Mouse (Mus musculus) limb, embryonic 13.5 days (tissue): Measurements from ENCODE around the gene Tmem267. TPM values are rescaled to one million over a fixed set of nuclear protein-coding genes. Genes with fewer than 3 reads are reported as not detected.
"Not testable (repeated sequence)": the region's sequence is repeated elsewhere in the genome, so short reads cannot be mapped to it uniquely, and the experiment has no call there.

Source experiments
- ATAC-seq: fragments of 200-750 bp; cut with Nextera tagmentation; 2 replicates; pipeline ENCODE4 v1.8.0; 2017; ENCODE audit warnings: low read depth, moderate number of reproducible peaks, moderate TSS enrichment; ENCODE audit not compliant: low FRiP score
- H3K27ac ChIP-seq: fragments of 300-500 bp; sonication (generic); 2 replicates; pipeline ENCODE4 v1.5.1; 2015; ENCODE audit warnings: inconsistent platforms, mild to moderate bottlenecking, moderate library complexity
- H3K27me3 ChIP-seq: fragments of 300-500 bp; sonication (generic); 2 replicates; pipeline ENCODE4 v1.6.1; 2015; ENCODE audit warnings: mild to moderate bottlenecking, inconsistent platforms
- H3K36me3 ChIP-seq: fragments of 300-500 bp; sonication (generic); 2 replicates; pipeline ENCODE4 v1.6.1; 2015; ENCODE audit warnings: inconsistent platforms, mild to moderate bottlenecking, moderate library complexity
- H3K4me1 ChIP-seq: fragments of 300-500 bp; sonication (generic); 2 replicates; pipeline ENCODE4 v1.6.1; 2015; ENCODE audit warnings: inconsistent platforms
- H3K4me2 ChIP-seq: fragments of 300-500 bp; sonication (generic); replicated peaks from 2 replicates; pipeline ENCODE4 v1.6.1; 2015; ENCODE audit warnings: inconsistent platforms, mild to moderate bottlenecking, moderate library complexity
- H3K4me3 ChIP-seq: fragments of 300-500 bp; sonication (generic); 2 replicates; pipeline ENCODE4 v1.5.1; 2015; ENCODE audit warnings: moderate library complexity, mild to moderate bottlenecking, inconsistent platforms
- H3K9ac ChIP-seq: fragments of 300-500 bp; sonication (generic); 2 replicates; pipeline ENCODE4 v1.6.1; 2015; ENCODE audit warnings: mild to moderate bottlenecking, inconsistent platforms
- H3K9me3 ChIP-seq: fragments of 300-500 bp; sonication (generic); 2 replicates; pipeline ENCODE4 v1.6.1; 2016; ENCODE audit warnings: inconsistent platforms
- WGBS: fragments of 180-500 bp; shearing (Covaris S2); methylation state at CpG from one replicate; pipeline ENCODE4 v1.1.7; 2015; 5-methylcytosine and 5-hydroxymethylcytosine counted together
- polyA plus RNA-seq: library from polyadenylated mRNA; unstranded; fragments of >200 nt; fragmentation: Nextera tagmentation; extraction: Ambion mirVana; gene quantifications from 2 replicates; pipeline ENCODE4 v1.2.1, GENCODE M21; 2015

Tmem267 gene
- polyA plus RNA-seq, 1 experiment from 2014 or later, result 2.1 TPM

DNA sequence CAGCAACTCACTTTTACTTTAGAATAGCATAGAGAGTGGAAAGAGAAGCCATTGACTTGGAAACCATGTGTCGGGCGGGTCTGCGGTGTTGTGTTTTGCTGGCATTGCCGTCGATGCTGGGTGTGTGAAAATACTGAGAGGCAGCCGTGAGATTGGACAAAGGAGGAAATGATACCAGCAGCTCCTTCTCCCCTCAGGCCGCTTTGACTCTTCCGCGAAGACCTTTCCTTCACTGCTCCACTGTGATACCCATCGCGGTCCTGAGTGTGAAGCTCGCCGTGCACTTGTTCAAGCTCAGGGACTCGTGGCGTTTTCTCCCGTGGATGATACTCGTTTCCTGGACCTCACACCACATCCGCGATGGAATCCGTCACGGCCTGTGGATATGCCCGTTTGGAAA is 7.1 kb downstream of the Tmem267 start:
- not testable (repeated sequence) for H3K4me3 ChIP-seq, H3K36me3 ChIP-seq, H3K9ac ChIP-seq, H3K27me3 ChIP-seq, H3K4me1 ChIP-seq, H3K4me2 ChIP-seq, H3K27ac ChIP-seq
- 96% methylated on average over 13 of the region's 22 CpGs for WGBS
- H3K9me3 ChIP-seq, result peaks cover 20% of the 10 kb centered on the region
- peak; percentile 22; the same call in 1 of the 2 replicates for ATAC-seq

DNA sequence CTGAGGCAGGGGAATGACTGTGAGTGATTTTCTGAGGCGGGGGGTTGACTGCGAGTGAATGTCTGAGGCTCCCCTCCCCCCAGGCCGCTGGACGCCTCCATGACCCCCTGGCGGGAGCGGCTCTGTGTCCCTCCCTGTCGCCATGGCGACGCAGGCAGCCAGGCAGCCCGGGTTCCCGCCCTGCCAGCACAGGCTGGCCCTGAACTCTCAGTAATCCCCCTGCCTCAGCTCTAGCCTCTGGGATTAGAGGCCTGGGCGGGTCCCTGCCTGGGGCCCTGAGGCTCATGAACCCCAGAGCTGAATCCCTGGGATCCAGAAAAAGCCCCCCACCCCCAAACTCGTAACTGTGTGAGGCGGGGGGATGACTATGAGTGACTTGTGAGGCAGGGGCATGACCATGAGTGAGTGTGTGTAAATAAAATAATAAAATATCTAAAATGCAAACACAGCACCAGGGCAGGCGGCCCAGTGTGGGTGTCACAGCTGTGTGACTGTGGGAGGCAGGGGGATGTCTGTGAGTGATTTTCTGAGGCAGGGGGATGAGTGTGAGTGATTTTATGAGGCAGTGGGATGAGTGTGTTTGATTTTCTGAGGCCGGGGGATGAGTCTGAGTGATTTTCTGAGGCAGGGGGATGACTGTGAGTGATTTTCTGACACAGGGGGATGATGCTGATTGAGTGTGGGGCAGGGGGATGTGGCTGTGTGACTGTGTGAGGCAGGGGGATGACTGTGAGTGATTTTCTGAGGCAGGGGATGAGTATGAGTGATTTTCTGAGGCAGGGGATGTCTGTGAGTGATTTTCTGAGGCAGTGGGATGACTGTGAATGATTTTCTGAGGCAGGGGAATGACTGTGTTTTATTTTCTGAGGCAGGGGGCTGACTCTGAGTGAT is 108.7 kb downstream of the Tmem267 start:
- not testable (repeated sequence) for H3K36me3 ChIP-seq, H3K27me3 ChIP-seq, H3K27ac ChIP-seq, H3K9ac ChIP-seq, H3K4me2 ChIP-seq, H3K4me3 ChIP-seq, H3K4me1 ChIP-seq
- H3K9me3 ChIP-seq, result peaks cover 14% of the 10 kb centered on the region
- WGBS, result 69% methylated on average over 16 of the region's 16 CpGs
- ATAC-seq, result peak; percentile 92

DNA sequence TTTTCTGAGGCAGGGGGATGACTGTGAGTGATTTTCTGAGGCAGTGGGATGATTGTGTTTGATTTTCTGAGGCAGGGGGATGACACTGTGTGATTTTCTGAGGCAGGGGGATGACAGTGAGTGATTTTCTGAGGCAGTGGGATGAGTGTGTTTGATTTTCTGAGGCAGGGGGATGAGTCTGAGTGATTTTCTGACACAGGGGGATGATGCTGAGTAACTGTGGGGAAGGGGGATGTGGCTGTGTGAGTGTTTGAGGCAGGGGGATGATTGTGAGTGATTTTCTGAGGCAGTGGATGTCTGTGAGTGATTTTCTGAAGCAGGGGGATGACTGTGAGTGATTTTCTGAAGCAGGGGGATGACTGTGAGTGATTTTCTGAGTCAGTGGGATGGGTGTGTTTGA is 110.6 kb downstream of the Tmem267 start:
- H3K9ac ChIP-seq, H3K27ac ChIP-seq, ATAC-seq, H3K4me3 ChIP-seq, H3K4me2 ChIP-seq, H3K27me3 ChIP-seq, H3K36me3 ChIP-seq, H3K4me1 ChIP-seq: not testable (repeated sequence)
- peaks cover 18% of the 10 kb centered on the region for H3K9me3 ChIP-seq

DNA sequence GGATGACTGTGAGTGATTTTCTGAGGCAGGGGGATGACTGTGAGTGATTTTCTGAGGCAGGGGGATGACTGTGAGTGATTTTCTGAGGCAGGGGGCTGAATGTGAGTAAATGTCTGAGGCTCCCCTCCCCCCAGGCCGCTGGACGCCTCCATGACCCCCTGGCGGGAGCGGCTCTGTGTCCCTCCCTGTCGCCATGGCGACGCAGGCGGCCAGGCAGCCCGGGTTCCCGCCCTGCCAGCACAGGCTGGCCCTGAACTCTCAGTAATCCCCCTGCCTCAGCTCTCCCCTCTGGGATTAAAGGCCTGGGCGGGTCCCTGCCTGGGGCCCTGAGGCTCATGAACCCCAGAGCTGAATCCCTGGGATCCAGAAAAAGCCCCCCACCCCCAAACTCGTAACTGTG is 111.2 kb downstream of the Tmem267 start:
- H3K4me1 ChIP-seq, H3K27ac ChIP-seq, ATAC-seq, H3K27me3 ChIP-seq, H3K9ac ChIP-seq, H3K36me3 ChIP-seq, H3K4me3 ChIP-seq, H3K4me2 ChIP-seq: not testable (repeated sequence)
- 73% methylated on average over 12 of the region's 12 CpGs for WGBS
- peaks cover 23% of the 10 kb centered on the region for H3K9me3 ChIP-seq

DNA sequence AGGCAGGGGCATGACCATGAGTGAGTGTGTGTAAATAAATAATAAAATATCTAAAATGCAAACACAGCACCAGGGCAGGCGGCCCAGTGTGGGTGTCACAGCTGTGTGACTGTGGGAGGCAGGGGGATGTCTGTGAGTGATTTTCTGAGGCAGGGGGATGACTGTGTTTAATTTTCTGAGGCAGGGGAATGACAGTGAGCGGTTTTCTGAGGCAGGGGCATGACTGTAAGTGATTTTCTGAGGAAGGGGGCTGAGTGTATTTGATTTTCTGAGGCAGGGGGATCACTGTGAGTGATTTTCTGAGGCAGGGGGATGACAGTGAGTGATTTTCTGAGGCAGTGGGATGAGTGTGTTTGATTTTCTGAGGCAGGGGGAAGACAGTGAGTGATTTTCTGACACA is 111.7 kb downstream of the Tmem267 start:
- not testable (repeated sequence) for H3K27me3 ChIP-seq, H3K4me1 ChIP-seq, ATAC-seq, H3K4me3 ChIP-seq, H3K4me2 ChIP-seq, H3K36me3 ChIP-seq, H3K27ac ChIP-seq, H3K9ac ChIP-seq
- peaks cover 26% of the 10 kb centered on the region for H3K9me3 ChIP-seq
- WGBS, result 79% methylated on average over 2 of the region's 2 CpGs

DNA sequence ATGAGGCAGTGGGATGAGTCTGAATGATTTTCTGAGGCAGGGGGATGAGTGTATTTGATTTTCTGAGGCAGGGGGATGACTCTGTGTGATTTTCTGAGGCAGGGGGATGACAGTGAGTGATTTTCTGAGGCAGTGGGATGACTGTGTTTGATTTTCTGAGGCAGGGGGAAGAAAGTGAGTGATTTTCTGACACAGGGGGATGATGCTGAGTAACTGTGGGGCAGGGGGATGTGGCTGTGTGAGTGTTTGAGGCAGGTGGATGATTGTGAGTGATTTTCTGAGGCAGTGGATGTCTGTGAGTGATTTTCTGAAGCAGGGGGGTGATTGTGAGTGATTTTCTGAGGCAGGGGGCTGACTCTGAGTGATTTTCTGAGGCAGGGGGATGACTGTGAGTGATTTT is 112.3 kb downstream of the Tmem267 start:
- H3K4me3 ChIP-seq, H3K4me1 ChIP-seq, H3K27ac ChIP-seq, H3K36me3 ChIP-seq, H3K9ac ChIP-seq, H3K4me2 ChIP-seq, ATAC-seq, H3K27me3 ChIP-seq: not testable (repeated sequence)
- H3K9me3 ChIP-seq, result peaks cover 29% of the 10 kb centered on the region

DNA sequence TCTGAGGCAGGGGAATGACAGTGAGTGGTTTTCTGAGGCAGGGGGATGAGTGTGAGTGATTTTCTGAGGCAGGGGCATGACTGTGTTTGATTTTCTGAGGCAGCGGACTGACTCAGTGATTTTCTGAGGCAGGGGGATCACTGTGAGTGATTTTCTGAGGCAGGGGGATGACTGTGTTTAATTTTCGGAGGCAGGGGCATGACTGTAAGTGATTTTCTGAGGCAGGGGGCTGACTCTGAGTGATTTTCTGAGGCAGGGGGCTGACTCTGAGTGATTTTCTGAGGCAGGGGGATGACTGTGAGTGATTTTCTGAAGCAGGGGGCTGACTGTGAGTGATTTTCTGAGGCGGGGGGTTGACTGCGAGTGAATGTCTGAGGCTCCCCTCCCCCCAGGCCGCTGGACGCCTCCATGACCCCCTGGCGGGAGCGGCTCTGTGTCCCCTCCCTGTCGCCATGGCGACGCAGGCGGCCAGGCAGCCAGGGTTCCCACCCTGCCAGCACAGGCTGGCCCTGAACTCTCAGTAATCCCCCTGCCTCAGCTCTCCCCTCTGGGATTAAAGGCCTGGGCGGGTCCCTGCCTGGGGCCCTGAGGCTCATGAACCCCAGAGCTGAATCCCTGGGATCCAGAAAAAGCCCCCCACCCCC is 115.0 kb downstream of the Tmem267 start:
- peaks cover 16% of the 10 kb centered on the region for H3K9me3 ChIP-seq
- not testable (repeated sequence) for ATAC-seq, H3K4me2 ChIP-seq, H3K27me3 ChIP-seq, H3K4me1 ChIP-seq, H3K27ac ChIP-seq, H3K36me3 ChIP-seq, H3K4me3 ChIP-seq, H3K9ac ChIP-seq
- WGBS, result 68% methylated on average over 13 of the region's 13 CpGs

DNA sequence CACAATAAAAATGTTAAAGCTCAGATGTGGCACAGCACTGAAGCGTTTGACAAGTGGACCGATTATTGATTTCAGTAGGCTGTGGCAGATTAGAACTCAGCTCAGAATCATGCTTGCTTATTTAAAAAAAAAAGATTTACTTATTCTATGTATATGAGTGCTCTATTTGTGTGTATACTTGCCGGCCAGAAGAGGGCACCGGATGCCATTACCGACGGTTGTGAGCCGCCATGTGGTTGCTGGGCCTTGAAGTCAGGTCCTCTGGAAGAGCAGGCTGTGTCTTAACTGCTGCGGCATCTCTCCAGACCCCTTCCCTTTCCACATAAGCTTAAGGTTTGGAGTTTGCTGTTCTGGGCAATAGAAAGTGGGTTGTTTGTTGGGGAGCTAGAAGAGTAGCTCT is 116.1 kb downstream of the Tmem267 start:
- not testable (repeated sequence) for H3K9ac ChIP-seq, H3K4me2 ChIP-seq, H3K4me1 ChIP-seq, H3K36me3 ChIP-seq, H3K4me3 ChIP-seq, H3K27ac ChIP-seq, H3K27me3 ChIP-seq
- ATAC-seq, result 0 out of 2 replicates have a peak, but pooled peaks have one; percentile 22
- WGBS, result 96% methylated on average over 8 of the region's 8 CpGs
- H3K9me3 ChIP-seq, result peaks cover 16% of the 10 kb centered on the region

DNA sequence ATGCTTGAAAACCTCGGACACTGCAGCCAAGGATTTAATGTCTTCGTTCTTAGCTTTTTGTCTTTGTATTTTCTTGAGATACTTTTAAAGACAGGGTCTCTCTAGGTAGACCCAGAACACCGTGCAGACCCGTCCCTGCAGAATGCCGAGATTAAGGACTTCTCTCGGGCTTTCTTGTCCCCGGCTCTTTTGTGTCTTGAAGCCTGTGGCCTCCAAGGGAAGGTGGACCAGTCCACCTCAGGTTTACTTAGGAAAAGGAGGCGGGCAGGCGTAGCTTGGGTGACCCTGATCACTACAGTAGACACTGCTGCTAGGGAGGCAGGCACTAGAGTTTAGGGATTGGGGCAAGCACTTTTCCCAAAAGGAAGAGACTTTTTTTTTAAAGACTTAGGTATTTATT is 116.5 kb downstream of the Tmem267 start:
- peaks cover 16% of the 10 kb centered on the region for H3K9me3 ChIP-seq
- H3K36me3 ChIP-seq, H3K4me2 ChIP-seq, H3K9ac ChIP-seq, H3K27ac ChIP-seq, H3K27me3 ChIP-seq, H3K4me1 ChIP-seq, H3K4me3 ChIP-seq: not testable (repeated sequence)
- ATAC-seq, result 0 out of 2 replicates have a peak, but pooled peaks have one; percentile 7
- WGBS, result 92% methylated on average over 8 of the region's 9 CpGs

DNA sequence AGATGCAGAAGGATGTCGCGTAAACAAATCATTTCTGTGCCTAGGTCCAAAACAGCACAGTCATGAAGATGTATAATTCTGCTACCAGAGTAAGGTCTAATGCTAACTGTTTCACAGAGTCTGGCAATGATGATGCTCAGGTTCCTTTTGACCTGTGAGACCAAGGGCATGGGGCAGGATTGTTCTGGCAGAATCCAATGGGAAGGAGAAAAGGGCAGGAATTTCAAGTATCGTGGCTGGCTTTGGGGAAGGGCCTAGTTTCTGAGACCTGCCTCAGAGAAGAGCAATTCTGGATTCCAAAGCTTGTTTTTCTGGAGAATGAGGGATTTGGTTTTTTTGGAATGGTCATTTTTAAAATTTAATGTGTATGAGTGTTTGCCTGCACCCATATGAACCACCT is 131.0 kb downstream of the Tmem267 start:
- H3K36me3 ChIP-seq, result no peaks in the 10 kb centered on the region
- H3K4me2 ChIP-seq, result no peak overlapping the region
- H3K9ac ChIP-seq, result no peak overlapping the region
- 94% methylated on average over 3 of the region's 3 CpGs for WGBS
- no peaks in the 10 kb centered on the region for H3K9me3 ChIP-seq
- no peak overlapping the region for H3K27ac ChIP-seq
- no peaks in the 10 kb centered on the region for H3K27me3 ChIP-seq
- ATAC-seq, result no peak
- no peak overlapping the region for H3K4me3 ChIP-seq
- no peaks in the 10 kb centered on the region for H3K4me1 ChIP-seq

DNA sequence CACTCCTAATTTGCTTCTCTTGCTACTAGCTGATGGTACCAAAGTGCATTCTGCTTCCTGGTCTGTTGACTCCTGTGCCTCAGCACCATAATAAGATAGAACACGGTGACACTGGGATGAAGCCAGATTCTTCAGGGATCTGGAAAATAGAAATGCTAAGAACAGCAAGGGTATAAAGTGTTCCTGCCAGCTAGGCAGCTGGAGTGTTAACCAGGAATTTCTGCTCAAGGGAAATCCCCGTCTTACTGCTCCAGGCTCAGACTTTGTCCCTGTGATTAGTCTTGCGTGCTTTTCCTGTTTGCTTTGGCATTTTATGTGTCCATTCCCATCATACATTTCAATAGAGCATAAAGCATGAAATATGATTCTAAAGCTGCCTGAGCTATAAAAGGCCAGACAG is 131.9 kb downstream of the Tmem267 start:
- no peaks in the 10 kb centered on the region for H3K27me3 ChIP-seq
- H3K4me1 ChIP-seq, result no peaks in the 10 kb centered on the region
- no peak overlapping the region for H3K4me3 ChIP-seq
- ATAC-seq, result no peak
- no peak overlapping the region for H3K4me2 ChIP-seq
- H3K27ac ChIP-seq, result no peak overlapping the region
- no peak overlapping the region for H3K9ac ChIP-seq
- H3K9me3 ChIP-seq, result no peaks in the 10 kb centered on the region
- no peaks in the 10 kb centered on the region for H3K36me3 ChIP-seq
- whole genome bisulfite sequencing, result 56% methylated on average over 3 of the region's 3 CpGs

DNA sequence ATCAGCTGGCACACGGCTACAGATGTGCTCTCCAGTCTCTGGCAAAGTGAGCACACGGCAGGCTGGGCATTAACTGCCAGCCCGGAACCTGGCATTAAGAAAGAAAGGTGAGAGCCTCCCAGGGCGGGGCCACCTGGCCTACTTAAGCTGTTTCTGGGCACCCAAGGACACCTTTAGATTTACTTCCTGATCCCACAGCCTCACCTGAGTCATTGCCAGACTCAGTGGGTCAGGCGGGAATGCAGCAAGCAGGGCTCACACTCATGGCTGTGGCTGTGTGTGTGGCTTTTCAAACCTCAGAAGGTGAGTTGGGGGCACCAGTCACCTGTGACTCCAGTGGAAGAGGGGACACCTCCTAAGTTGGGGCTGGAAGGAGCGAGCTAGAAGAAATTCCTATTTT is 135.8 kb downstream of the Tmem267 start, which contains the start of gene Ccl28:
Gene Ccl28 (plus strand): TSS at position 186 of the 400 bp plus-strand sequence.
- H3K9me3 ChIP-seq, result no peaks in the 10 kb centered on the region
- no peak within 1 kb of the TSS for H3K4me3 ChIP-seq
- H3K27ac ChIP-seq, result no peak within 1 kb of the TSS
- no peaks in the 10 kb centered on the region for H3K4me1 ChIP-seq
- no peak within 1 kb of the TSS for H3K9ac ChIP-seq
- H3K27me3 ChIP-seq, result no peaks in the 10 kb centered on the region
- ATAC-seq, result no peak
- WGBS, result 87% methylated on average over 6 of the region's 6 CpGs
- H3K36me3 ChIP-seq, result no peaks in the 10 kb centered on the region
- H3K4me2 ChIP-seq, result no peak within 1 kb of the TSS
